Mouse (Mus musculus) liver, adult 10 weeks (tissue): ENCODE data around the gene C1ql1. TPM values are rescaled to one million over a fixed set of nuclear protein-coding genes. Genes with fewer than 3 reads are reported as not detected.

Experiments used
- polyA plus RNA-seq: library from polyadenylated mRNA; stranded (reverse); fragments of 350-450 nt; fragmentation: Illumina TruSeq; extraction: RNeasy Lipid Tissue Mini Kit (QIAGEN cat#74804); gene quantifications from one replicate; pipeline ENCODE4 v1.2.3, GENCODE M21; 2014; ENCODE audit warnings: low read depth, low replicate concordance

C1ql1 gene
- not detected for polyA plus RNA-seq

DNA sequence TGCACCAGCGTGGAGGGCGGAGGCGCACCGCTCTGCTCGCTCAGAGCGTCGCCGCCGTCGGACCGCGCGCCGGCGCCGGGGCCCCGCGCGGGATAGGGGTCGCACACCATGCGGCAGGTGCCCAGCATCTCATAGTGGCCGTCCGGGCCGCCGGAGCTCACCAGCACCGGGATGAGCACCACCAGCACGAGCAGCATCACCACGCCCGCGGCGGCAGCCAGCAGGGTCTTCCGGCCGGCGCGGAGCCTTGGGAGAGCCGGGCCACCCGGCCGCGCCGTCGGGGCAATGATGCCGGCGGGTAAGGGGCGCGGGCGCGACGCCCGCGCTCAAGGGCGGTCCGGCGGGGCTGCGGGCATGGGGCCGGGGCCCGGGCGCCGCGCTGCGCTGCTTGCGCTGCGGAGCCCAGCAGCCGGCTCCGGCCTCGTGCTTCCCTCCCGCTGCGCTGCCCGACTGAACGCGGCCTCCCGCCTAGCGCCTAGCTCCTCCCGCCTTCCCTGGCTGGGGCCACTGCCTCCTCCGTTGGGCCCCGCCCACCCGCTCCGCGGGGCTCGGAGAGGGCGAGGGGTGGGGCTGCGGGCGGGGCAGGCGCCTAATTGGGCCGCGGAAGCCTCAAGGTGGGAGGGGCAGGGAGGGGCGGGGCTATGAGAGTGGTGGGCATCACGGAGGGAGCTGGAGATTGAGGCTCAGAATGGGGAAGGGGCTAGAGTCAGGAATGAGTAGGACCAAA is at the start of gene C1ql1:
Gene C1ql1, minus strand, starts transcription at position 424 of the 727 bp plus-strand sequence.

GRCm38 (mm10) chr11:102924557-102925350 is 21.7 kb downstream of the C1ql1 start, which contains the start of gene Kif18b:
Gene Kif18b (minus strand): TSS chr11:102925124.

GRCm38 (mm10) chr11:102900763-102901162 is 45.7 kb downstream of the C1ql1 start, which contains the start of gene Gfap:
Gene Gfap (minus strand): TSS chr11:102900912.

Other genes with a start within 250 kb of the C1ql1 start
- 17.3 TPM for gene Ccdc43, start 248.9 kb downstream of the C1ql1 start, polyA plus RNA-seq
- 0.50 TPM for gene Adam11, start 185.2 kb downstream of the C1ql1 start, polyA plus RNA-seq
- 0.66 TPM for gene Gjc1, start 127.0 kb downstream of the C1ql1 start, polyA plus RNA-seq
- not detected for gene Higd1b, start 110.8 kb downstream of the C1ql1 start, polyA plus RNA-seq
- gene Eftud2, start 65.7 kb downstream of the C1ql1 start, polyA plus RNA-seq: 7.8 TPM
- gene Ccdc103, start 65.5 kb downstream of the C1ql1 start, polyA plus RNA-seq: not detected
- gene Fam187a, start 61.5 kb downstream of the C1ql1 start, polyA plus RNA-seq: not detected
- 0.24 TPM for gene Gfap, start 45.8 kb downstream of the C1ql1 start, polyA plus RNA-seq
- gene Kif18b, start 21.6 kb downstream of the C1ql1 start, polyA plus RNA-seq: not detected
- 11.1 TPM for gene Nmt1, start 81.5 kb upstream of the C1ql1 start, polyA plus RNA-seq
- gene Dcakd, start 81.6 kb upstream of the C1ql1 start, polyA plus RNA-seq: 20.2 TPM
- not detected for gene Plcd3, start 155.0 kb upstream of the C1ql1 start, polyA plus RNA-seq
- gene Acbd4, start 155.0 kb upstream of the C1ql1 start, polyA plus RNA-seq: 10.8 TPM
- 16.2 TPM for gene Hexim1, start 169.5 kb upstream of the C1ql1 start, polyA plus RNA-seq
- gene Hexim2, start 185.7 kb upstream of the C1ql1 start, polyA plus RNA-seq: 0.26 TPM
- 0.56 TPM for gene Fmnl1, start 224.4 kb upstream of the C1ql1 start, polyA plus RNA-seq